Mouse (Mus musculus): ENCODE measurements around the gene Snrnp35.
"Not testable (repeated sequence)": the region's sequence is repeated elsewhere in the genome, so short reads cannot be mapped to it uniquely, and the experiment has no call there.

Gene Snrnp35

GRCm38 (mm10) chr5:124482966-124483654 is at the start of gene Snrnp35:
Gene Snrnp35, plus strand, starts transcription at chr5:124483134.
- peak; percentile 91 for DNase-seq (ENCODE audit: low spot score in 2 of 2)

GRCm38 (mm10) chr5:124438229-124438628 is 44.7 kb upstream of the Snrnp35 start:
- no peak for DNase-seq (ENCODE audit: low spot score in 2 of 2)

GRCm38 (mm10) chr5:124438746-124439145 is 44.2 kb upstream of the Snrnp35 start:
- no peak for DNase-seq (ENCODE audit: low spot score in 2 of 2)

DNA sequence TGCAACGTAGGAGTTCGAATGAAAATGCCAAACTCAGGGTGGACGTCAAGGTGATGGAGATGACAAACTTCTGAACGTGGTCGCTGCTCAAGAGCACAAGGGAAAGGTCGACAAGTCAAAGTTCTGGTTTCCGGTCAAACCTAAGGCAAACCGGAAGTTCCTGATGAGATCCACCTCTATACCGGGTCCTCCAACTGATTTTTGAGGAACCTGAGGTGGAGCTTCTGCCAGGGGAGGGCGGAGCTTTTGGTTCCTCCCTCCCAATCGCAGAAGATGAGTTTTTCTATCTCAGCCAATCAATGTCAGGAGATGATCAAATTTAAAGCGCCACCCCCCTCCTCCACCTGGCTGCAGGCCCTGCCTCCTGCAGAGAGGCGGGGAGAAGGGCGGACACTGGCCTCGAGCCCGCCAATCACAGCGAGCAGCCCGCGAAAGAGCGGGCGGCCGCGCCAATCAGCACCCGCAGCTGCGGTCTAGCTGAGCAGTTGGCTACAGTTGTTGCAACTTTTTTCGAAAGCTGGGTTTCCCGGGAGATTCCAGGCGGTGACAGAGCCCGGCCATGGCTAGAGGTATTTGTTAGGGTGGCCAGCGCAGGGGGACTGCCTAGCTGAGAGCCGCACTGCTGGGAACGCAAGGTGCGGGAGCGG is 43.4 kb upstream of the Snrnp35 start, which contains the start of gene Kmt5a:
Gene Kmt5a, plus strand, starts transcription at position 484 of the 647 bp plus-strand sequence.
- peak; percentile 96 to 97 for DNase-seq (ENCODE audit: low spot score in 2 of 2)

- peak in 1 of 2 experiments; percentile 59 for DNase-seq (ENCODE audit: low spot score in 2 of 2)
Observed at GRCm38 (mm10) chr5:124440094-124440701, 42.7 kb upstream of the Snrnp35 start.

GRCm38 (mm10) chr5:124442628-124443027 is 40.3 kb upstream of the Snrnp35 start:
- no peak for DNase-seq (ENCODE audit: low spot score in 2 of 2)

DNA sequence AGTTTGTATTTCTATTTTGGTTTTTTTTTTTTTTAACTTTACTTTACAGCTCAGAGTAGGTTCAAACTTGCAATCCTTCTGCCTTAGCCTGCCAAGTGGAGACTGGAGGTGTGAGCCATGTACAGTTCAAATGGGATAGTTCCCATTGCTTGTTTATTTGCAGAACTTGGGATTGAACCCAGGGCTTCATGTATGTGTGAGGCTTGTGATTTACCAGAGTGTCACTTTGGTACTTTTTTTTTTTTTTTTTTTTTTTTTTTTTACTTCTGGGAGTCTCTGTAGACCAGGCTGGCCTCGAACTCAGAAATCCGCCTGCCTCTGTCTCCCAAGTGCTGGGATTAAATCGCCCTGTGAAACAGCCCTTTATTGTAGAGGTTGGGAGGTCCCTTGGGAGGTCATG is 38.7 kb upstream of the Snrnp35 start:
- DNase-seq (ENCODE audit: low spot score in 2 of 2), result no peak

DNA sequence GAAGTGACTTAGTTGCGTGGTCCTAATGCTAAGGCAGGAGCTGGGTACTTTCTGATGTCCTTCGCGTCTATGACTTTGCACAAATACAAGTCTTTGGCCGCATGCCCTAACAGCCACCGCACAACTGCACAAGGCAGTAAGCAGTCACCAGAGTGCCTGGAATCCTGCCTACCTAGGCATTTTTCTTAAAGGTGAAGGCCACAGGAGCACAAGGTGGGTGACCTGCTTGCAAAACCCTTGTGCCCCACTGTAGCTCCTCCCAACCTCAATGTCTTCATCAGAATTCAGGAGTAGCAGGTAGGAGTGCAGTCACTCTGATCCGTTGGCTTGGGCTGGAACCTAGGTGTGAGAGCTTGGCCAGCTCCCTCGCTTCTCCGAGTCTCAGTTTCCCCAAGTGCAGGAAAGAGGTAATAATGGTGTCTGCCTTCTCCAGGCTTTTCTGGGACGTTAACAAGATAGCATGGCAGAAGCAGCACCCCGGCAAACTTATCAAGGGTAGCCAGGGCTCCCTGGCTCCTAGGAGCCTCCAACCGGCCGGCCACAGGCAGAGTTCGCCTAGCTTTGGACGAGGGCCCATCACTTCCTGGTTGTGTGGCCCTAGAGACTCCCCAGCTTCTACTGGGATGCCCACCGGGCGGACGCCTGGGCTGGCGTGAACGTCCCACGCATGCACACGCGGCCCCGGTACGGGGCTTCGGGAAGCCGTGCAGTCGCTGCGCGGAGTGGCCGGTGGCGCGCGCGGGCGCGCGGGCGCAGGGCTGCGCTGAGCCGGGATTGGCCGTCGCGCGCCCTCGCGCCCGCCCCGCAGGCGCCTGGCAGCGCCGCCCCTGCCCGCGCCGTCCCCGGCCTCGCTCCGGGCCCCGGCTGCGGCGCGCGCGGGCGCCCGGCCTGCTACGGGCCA is 38.0 kb upstream of the Snrnp35 start:
- peak; percentile 80 to 85 for DNase-seq (ENCODE audit: low spot score in 2 of 2)

GRCm38 (mm10) chr5:124445621-124446293 is 37.2 kb upstream of the Snrnp35 start:
- peak in 1 of 2 experiments; percentile 58 for DNase-seq (ENCODE audit: low spot score in 2 of 2)

- no peak for DNase-seq (ENCODE audit: low spot score in 2 of 2)
Observed at GRCm38 (mm10) chr5:124446301-124446881, 36.5 kb upstream of the Snrnp35 start.

DNA sequence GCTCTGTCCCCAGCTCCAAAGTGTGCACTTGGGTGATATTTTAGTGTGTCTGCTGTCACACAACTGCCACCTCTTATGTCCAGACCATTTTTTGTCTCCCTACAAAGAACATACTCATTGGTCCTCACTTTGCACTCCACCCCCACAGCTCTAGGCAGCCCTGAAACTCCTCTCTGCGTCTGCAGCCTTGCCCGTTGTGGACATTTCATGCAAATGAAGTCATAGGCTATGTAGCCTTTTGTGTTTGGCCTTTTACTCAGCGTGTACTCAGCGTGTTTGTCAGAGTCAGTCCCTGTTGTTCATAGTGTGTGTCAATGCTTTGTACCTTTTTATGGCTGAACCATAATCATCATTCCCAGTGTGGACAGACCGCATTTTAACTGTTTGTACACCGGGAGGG is 33.4 kb upstream of the Snrnp35 start:
- DNase-seq (ENCODE audit: low spot score in 2 of 2), result no peak

DNA sequence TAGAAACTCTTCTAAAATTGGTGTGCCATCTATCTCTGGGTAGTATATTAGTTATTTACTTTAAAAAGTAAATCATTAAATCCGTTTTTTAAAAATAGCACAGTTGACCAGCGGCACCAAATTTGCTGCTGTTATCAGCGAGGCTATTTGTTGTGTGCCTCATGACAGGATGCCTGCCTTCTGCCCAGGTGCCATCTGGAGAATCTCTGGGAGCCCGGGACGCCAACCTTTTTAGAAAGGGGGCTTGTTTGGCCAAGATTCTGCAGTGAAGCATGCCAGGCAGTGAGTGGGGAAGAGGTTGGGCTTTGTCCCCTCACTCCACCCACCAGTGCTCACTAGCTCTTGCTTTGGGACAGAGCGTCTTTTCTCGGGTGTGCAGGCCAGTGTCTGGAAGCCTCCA is 32.9 kb upstream of the Snrnp35 start:
- no peak for DNase-seq (ENCODE audit: low spot score in 2 of 2)

DNA sequence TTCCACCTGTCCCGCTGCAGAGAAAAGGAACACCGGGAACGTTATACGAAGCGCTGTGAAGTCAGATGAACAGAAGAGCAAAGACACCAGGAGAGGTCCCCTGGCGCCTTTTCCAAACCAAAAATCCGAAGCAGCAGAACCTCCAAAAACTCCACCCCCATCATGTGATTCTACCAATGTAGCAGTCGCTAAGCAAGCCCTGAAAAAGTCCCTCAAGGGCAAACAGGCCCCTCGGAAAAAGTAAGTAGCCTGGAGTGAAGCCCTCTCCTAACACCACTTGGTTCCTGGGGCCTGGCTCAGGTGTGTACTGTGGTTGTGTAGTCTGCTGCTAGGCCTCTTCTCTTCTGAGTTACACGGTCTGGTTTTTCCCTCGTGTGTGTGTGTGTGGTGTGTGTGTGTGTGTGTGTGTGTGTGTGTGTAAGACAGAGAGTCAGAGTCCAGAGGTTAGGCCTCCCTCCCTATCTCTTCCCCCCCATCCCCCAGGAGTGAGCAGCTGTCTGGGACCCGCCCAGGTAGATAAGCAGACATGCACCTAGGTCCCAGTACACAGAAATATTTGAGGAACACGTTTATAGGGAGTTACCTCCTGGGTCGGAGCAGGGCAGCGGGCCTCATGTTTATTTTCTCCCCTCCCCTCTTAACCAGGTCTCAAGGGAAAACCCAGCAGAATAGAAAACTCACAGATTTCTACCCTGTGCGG is 32.1 kb upstream of the Snrnp35 start:
- DNase-seq (ENCODE audit: low spot score in 2 of 2), result no peak

- peak in 1 of 2 experiments; percentile 37 for DNase-seq (ENCODE audit: low spot score in 2 of 2)
Observed at GRCm38 (mm10) chr5:124452494-124453228, 30.3 kb upstream of the Snrnp35 start.

- peak; percentile 74 to 79 for DNase-seq (ENCODE audit: low spot score in 2 of 2)
Observed at GRCm38 (mm10) chr5:124453339-124454081, 29.4 kb upstream of the Snrnp35 start.

DNA sequence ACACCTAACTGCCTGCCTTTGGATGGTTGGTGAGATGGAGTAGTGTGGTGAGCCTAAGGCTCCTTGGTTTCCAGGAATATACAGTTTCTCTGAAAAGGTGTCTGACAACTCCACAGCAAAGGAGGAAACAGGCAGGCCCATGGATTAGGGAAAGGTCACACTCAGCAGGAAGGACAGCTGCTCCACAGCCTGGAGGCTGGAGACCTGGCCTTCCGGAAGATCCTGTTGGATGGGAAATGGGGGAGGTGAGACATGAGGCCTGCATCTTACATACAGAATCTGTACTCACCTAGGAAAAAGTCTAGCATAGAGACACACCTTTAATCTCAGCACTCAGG is 28.9 kb upstream of the Snrnp35 start:
- no peak for DNase-seq (ENCODE audit: low spot score in 2 of 2)

DNA sequence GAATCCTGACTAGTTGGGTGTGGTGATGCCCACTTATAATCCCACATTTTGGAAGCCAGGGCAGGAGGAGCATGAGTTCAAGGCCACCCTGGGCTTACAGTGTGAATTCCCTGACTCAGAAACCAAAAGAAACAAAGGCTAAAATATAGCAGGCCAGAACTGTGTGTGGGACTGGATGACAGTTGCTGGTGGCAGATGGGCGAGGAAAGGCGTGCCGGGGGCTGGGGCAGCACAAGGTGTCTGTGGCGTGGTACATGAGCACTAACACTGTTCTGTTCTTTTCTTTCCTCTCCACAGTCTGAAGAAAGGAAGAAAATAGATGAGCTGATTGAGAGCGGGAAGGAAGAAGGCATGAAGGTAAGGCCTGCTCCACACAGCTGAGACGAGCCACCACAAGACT is 26.2 kb upstream of the Snrnp35 start:
- DNase-seq (ENCODE audit: low spot score in 2 of 2), result no peak

DNA sequence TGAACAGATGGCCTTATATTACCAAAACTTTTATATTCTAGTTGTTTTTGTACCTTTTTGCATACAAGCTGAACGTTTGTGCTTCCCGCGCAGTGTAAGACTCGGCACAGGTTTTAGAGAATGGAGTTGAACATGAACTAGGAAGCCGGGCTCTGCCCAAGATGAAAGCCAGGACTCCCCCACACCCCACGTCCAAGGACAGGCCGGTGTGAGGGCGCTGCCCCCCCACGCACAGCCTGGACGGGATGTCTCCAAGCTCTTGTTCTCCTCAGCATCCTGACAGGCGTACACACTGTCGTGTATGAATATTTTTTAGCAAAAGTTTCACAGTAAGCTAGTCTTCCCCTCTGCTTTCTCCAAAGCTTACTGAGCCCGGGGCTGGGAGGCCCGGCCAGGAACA is 22.0 kb upstream of the Snrnp35 start:
- DNase-seq (ENCODE audit: low spot score in 2 of 2), result not testable (repeated sequence)
